Mouse (Mus musculus) activated CD4-positive, CD25-positive, alpha-beta regulatory T cell, adult 4 months (primary cell): ENCODE measurements around the gene Cyp2c55. TPM values are rescaled to one million over a fixed set of nuclear protein-coding genes. Genes with fewer than 3 reads are reported as not detected.

Source experiments
- ATAC-seq: one replicate; pipeline ENCODE4 v1.8.0; 2017
- polyA plus RNA-seq, 2 experiments: library from polyadenylated mRNA; unstranded; fragments of 100-300 nt; shearing (Covaris generic); gene quantifications; one replicate each; pipeline ENCODE4 v1.2.1; 2017

Cyp2c55 gene
- polyA plus RNA-seq = not detected

DNA sequence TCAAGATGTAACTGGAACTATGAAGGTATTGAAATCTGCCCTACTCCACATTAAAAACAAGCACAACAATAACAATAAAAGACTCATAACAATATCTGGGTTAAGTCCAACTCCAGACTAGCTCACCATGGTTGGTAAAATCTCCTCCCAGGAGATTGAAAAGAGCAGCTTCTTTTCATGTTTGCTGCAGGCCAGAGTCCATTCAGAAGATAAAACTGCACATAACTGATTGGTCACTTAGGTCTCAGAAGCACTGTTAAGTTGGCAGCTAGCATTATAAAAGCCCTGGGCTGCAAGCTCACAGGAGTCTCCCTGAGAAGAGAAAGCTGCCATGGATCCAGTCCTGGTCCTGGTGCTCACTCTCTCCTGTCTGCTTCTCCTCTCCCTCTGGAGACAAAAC is at the start of gene Cyp2c55:
Cyp2c55 (plus strand) TSS at position 305 of the 400 bp plus-strand sequence.
- no peak for ATAC-seq

DNA sequence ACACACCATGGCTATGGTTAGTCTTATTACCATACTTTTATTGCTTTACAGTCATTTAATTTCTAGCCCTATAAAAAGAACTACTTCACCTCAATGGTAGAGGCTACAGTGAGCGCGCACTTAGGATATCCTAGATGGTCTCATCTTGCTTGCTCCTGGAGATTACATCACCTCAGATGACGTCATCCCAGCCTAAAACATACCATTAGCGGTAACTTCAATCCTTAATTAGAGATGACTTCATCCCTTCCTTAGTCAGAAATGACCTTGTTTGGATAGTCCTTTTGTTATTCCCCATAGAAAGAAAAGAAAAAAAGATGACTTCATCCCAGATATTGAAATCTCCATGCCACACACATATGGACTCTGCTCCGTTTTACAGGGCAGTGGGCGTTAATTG is 36.1 kb upstream of the Cyp2c55 start:
- ATAC-seq = no peak

DNA sequence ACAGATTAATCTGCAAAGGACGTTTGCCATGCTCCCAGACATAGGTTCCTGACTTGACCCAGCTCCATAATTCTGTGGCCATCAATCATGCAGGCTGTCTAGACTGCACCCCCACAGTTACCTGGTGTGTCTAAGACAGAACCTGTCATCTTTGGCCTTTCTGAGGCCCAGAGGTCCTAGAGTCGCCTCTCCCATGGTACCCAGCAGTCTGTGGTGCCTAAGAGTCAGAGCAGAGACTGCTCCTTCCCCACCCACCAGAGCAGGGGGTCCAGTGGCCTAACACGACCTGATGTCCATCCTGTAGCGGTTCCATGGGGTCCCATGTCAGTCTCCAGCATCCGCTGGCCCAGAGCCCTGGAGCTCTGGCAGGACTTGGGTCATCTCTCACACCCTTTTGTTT is 34.2 kb upstream of the Cyp2c55 start:
- no peak for ATAC-seq

DNA sequence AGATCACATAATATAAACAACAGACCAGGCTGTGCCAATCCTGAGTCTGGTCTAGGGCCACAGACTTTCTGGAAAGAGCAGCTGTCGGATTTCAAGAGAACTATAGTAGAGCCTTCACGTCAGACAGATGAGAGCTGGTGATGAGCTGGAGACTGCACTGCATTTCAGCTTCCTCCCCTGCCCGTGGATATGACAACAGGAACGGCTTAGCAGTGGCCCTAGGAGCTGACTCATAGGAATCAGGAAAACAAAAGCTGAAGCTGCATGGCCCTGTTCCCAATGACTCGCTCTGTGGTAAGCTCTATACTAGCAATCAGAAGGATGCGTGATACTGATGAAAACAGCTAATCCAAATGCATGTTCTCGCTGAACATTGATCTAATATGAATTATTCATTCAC is 33.2 kb upstream of the Cyp2c55 start:
- no peak for ATAC-seq

DNA sequence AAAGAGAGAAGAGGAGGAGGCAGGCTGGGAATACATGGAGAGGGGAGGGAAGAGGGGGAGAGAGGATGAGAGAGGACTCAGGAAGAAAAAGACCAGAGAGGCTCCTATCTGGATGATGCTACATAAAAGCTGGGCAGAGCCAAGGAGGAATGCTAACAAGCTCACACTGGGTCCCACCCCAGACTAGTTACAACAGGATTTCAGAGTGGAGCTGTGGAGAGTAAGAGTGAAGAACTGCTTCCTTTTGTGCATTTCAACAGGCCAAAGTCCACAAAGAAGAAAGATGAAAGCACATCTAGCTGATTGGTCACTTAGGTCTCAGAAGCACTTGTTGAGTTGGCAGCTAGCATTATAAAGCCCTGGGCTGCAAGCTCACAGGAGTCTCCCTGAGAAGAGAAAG is 30.6 kb upstream of the Cyp2c55 start:
- no peak for ATAC-seq

DNA sequence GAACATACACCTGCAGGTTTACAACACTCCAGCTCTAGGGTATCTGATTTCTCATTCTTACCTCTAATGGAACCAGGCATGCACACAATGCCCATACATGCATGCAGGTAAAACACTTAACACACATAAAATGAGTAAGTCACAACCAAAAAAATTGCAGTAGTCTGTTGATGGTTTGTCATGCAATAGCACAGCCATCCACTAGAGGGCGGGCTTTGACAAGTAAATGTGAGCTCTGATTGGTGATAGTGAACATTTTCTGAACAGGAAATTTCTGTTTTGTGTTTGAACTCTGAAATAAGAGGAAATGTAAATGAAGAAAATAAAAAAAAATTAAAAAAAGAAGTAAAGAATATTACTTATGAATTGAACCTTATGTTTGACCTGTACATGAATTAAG is 24.9 kb upstream of the Cyp2c55 start:
- peak; percentile 66 for ATAC-seq

DNA sequence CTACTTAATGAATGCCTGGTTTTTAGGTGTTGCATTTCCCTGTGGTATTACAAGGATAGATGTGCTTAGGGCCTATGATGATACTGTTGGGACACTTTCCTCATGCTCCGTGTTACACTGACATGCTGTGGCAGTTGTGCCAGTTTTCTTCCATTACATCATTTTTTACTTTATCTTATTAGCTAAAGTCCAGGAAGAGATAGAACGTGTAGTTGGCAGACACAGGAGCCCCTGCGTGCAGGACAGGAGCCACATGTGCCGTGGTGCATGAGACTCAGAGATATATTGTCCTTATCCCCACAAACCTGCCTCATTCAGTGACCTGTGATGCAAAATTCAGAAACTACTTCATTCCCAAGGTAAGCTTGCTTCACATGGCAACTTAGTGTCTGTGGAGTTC is 8.6 kb upstream of the Cyp2c55 start:
- ATAC-seq = no peak

DNA sequence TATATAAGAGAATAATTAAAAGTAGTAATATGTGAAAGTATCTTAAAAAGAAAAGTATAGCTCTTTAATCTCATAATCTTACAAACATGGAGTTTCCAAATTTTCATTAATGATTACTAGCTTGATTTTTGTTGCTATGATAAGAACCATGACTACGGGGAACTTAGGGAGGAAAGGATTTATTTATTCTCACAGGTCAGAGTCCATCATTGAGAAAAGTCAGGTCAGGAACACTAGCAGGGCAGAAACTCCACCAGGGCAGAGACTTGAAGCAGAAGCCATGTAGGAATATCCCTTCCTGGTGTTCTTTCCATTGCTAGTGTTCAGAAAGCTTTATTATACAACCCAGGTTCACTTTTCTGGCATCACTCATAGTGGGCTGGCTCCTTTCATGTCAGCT is 8.1 kb upstream of the Cyp2c55 start:
- no peak for ATAC-seq

DNA sequence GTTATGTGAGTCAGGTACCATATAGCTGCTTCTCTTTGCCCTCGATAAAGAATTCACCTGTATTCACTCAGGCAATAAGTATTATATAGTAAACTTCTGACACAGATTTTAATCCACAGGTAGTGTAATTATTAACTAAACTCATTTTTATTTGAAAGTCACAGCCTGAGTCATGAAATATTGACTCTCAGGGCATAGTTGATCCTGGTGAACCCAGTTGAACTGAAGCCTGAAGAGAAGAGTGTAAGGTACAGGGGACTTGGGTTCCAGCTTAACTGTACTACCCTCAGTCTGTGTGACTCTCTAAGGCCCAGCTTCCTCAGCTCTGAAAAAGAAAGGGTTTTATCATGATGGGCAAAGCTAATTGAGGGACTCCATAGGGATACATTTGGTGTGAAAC is 1.7 kb upstream of the Cyp2c55 start:
- no peak for ATAC-seq

DNA sequence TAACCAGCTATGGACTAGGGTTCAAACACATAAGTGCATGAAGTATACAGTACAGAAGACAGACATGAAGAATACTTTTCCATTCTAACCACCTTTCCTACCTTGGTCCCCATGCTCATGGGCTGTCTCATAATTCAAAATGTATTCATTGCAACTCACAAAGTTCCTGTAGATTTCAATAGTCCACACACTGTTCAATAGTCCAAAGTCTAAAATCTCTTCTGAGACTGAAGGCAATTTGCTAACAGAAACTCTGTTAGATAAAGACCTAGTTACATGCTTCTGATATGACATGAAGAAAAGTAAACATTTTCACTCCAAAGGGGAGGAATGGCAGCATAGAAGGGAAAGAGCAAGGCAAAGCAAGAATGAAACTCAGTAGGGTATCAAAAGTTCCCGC is 51.1 kb downstream of the Cyp2c55 start:
- ATAC-seq = no peak

DNA sequence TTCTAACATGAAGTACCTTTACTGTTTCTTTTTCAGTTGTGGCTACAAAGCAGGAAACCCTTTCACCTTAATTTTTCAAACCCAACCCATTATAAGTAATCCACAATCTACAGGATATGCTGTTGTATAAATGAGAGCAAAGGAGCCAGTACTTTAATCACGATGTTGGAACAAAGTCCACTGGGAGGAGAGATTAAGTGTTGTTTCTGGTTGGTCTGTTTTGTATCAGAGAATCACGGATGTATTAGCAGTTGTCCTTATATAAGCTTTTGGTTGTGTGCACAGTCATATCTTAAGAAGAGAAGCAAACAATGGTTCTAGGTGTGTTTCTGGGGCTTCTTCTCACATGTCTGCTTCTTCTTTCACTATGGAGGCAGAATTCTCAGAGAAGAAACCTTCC is 53.9 kb downstream of the Cyp2c55 start, which contains the start of gene Cyp2c65:
Cyp2c65 (plus strand) TSS at position 297 of the 400 bp plus-strand sequence.
- no peak for ATAC-seq

Other genes with a start within 250 kb of the Cyp2c55 start
- 1 to 10 TPM; 7.1 to 9.5 TPM for gene Noc3l, start 187.8 kb upstream of the Cyp2c55 start, polyA plus RNA-seq
- under 1 TPM; 0.74 to 0.99 TPM for gene Tbc1d12, start 170.4 kb upstream of the Cyp2c55 start, polyA plus RNA-seq
- gene Hells, start 76.1 kb upstream of the Cyp2c55 start, polyA plus RNA-seq = 10 to 100 TPM; 33.3 to 37.4 TPM
- gene Cyp2c65, start 54.0 kb downstream of the Cyp2c55 start, polyA plus RNA-seq = not detected
- not detected for gene Cyp2c66, start 106.9 kb downstream of the Cyp2c55 start, polyA plus RNA-seq